Mouse (Mus musculus): ENCODE data around the gene Nectin1. TPM values are rescaled to one million over a fixed set of nuclear protein-coding genes. Genes with fewer than 3 reads are reported as not detected.
A peak's percentile ranks its signal among the peaks of the same experiment; 100 is the strongest.

Nectin1 gene
- polyA plus RNA-seq (2015; fragmentation: Nextera tagmentation; extraction: Ambion mirVana), result 1.6 and 1.7 TPM in 2 replicates

- peaks cover 34% of the 10 kb centered on the region for H3K27me3 ChIP-seq (ENCODE audit: control insufficient read depth, insufficient read depth, low read depth, low read length)
- no peaks in the 10 kb centered on the region for H3K9me3 ChIP-seq (replicated peaks; ENCODE audit: control insufficient read depth, low read length)
- H3K9ac ChIP-seq (ENCODE audit: low read depth, low read length), result peak within 1 kb of the TSS; percentile 64
- peak within 1 kb of the TSS; percentile 64 for H3K4me2 ChIP-seq (ENCODE audit: low read depth, low read length)
- ATAC-seq (ENCODE audit: low read depth), result peak; percentile 75
- no peaks in the 10 kb centered on the region; the same call in 1 of the 2 replicates for H3K4me1 ChIP-seq (ENCODE audit: control insufficient read depth, low read depth, low read length)
- peak within 1 kb of the TSS; percentile 65 for H3K4me3 ChIP-seq (ENCODE audit: low read depth, low read length)
- under 1% methylated on average over 51 of the region's 51 CpGs for WGBS (ENCODE audit: insufficient replicate concordance)
- peak within 1 kb of the TSS; percentile 76 for H3K27ac ChIP-seq (ENCODE audit: low read length)
- H3K36me3 ChIP-seq (ENCODE audit: control insufficient read depth, insufficient read depth), result no peaks in the 10 kb centered on the region
Measured at GRCm38 (mm10) chr9:43743647-43744137, at the start of gene Nectin1. TSS of gene Nectin1 (plus strand) at chr9:43743984.

GRCm38 (mm10) chr9:43698080-43698712 is 45.6 kb upstream of the Nectin1 start:
- Histone ChIP-seq H3K36me3 (ENCODE audit: control insufficient read depth, insufficient read depth) (no peaks in the 10 kb centered on the region), H3K4me1 (ENCODE audit: control insufficient read depth, low read depth, low read length) (no peaks in the 10 kb centered on the region), H3K27me3 (ENCODE audit: control insufficient read depth, insufficient read depth, low read depth, low read length) (no peaks in the 10 kb centered on the region), H3K4me3 (ENCODE audit: low read depth, low read length) (no peak overlapping the region), H3K9ac (ENCODE audit: low read depth, low read length) (no peak overlapping the region), H3K4me2 (ENCODE audit: low read depth, low read length) (no peak overlapping the region), H3K27ac (ENCODE audit: low read length) (no peak overlapping the region), H3K9me3 (replicated peaks; ENCODE audit: control insufficient read depth, low read length) (no peaks in the 10 kb centered on the region)
- 11% methylated on average over 8 of the region's 8 CpGs for WGBS (ENCODE audit: insufficient replicate concordance)
- ATAC-seq (ENCODE audit: low read depth), result no peak

- 68% methylated on average over 10 of the region's 10 CpGs for WGBS (ENCODE audit: insufficient replicate concordance)
- ATAC-seq (ENCODE audit: low read depth), result no peak
Measured at GRCm38 (mm10) chr9:43698841-43699240, 44.9 kb upstream of the Nectin1 start.

GRCm38 (mm10) chr9:43699417-43700225 is 44.2 kb upstream of the Nectin1 start:
- no peaks in the 10 kb centered on the region for H3K36me3 ChIP-seq (ENCODE audit: control insufficient read depth, insufficient read depth)
- H3K4me3 ChIP-seq (ENCODE audit: low read depth, low read length), result no peak overlapping the region
- H3K27me3 ChIP-seq (ENCODE audit: control insufficient read depth, insufficient read depth, low read depth, low read length), result no peaks in the 10 kb centered on the region
- no peaks in the 10 kb centered on the region for H3K9me3 ChIP-seq (replicated peaks; ENCODE audit: control insufficient read depth, low read length)
- no peak for ATAC-seq (ENCODE audit: low read depth)
- no peak overlapping the region for H3K4me2 ChIP-seq (ENCODE audit: low read depth, low read length)
- H3K27ac ChIP-seq (ENCODE audit: low read length), result no peak overlapping the region
- no peaks in the 10 kb centered on the region for H3K4me1 ChIP-seq (ENCODE audit: control insufficient read depth, low read depth, low read length)
- no peak overlapping the region for H3K9ac ChIP-seq (ENCODE audit: low read depth, low read length)
- WGBS (ENCODE audit: insufficient replicate concordance), result 55% methylated on average over 11 of the region's 11 CpGs

More at GRCm38 (mm10) chr9:43698841-43699240, 44.9 kb upstream of the Nectin1 start:
- H3K4me2 ChIP-seq (ENCODE audit: low read depth, low read length), result no peak overlapping the region
- H3K4me1 ChIP-seq (ENCODE audit: control insufficient read depth, low read depth, low read length), result no peaks in the 10 kb centered on the region
- no peak overlapping the region for H3K9ac ChIP-seq (ENCODE audit: low read depth, low read length)
- no peaks in the 10 kb centered on the region for H3K9me3 ChIP-seq (replicated peaks; ENCODE audit: control insufficient read depth, low read length)
- H3K36me3 ChIP-seq (ENCODE audit: control insufficient read depth, insufficient read depth), result no peaks in the 10 kb centered on the region
- H3K4me3 ChIP-seq (ENCODE audit: low read depth, low read length), result no peak overlapping the region
- H3K27me3 ChIP-seq (ENCODE audit: control insufficient read depth, insufficient read depth, low read depth, low read length), result no peaks in the 10 kb centered on the region
- H3K27ac ChIP-seq (ENCODE audit: low read length), result no peak overlapping the region

- H3K9ac ChIP-seq (ENCODE audit: low read depth, low read length), result no peak overlapping the region
Measured at GRCm38 (mm10) chr9:43700226-43700579, 43.6 kb upstream of the Nectin1 start.

GRCm38 (mm10) chr9:43701748-43702147 is 42.0 kb upstream of the Nectin1 start:
- no peaks in the 10 kb centered on the region for H3K36me3 ChIP-seq (ENCODE audit: control insufficient read depth, insufficient read depth)
- H3K9ac ChIP-seq (ENCODE audit: low read depth, low read length), result no peak overlapping the region
- no peak overlapping the region for H3K4me3 ChIP-seq (ENCODE audit: low read depth, low read length)
- no peak for ATAC-seq (ENCODE audit: low read depth)
- no peaks in the 10 kb centered on the region for H3K9me3 ChIP-seq (replicated peaks; ENCODE audit: control insufficient read depth, low read length)
- H3K27ac ChIP-seq (ENCODE audit: low read length), result no peak overlapping the region
- no peaks in the 10 kb centered on the region for H3K4me1 ChIP-seq (ENCODE audit: control insufficient read depth, low read depth, low read length)
- H3K4me2 ChIP-seq (ENCODE audit: low read depth, low read length), result no peak overlapping the region
- H3K27me3 ChIP-seq (ENCODE audit: control insufficient read depth, insufficient read depth, low read depth, low read length), result no peaks in the 10 kb centered on the region

More at GRCm38 (mm10) chr9:43700226-43700579, 43.6 kb upstream of the Nectin1 start:
- Histone ChIP-seq H3K4me1 (ENCODE audit: control insufficient read depth, low read depth, low read length) (no peaks in the 10 kb centered on the region), H3K4me3 (ENCODE audit: low read depth, low read length) (no peak overlapping the region), H3K27me3 (ENCODE audit: control insufficient read depth, insufficient read depth, low read depth, low read length) (no peaks in the 10 kb centered on the region), H3K36me3 (ENCODE audit: control insufficient read depth, insufficient read depth) (no peaks in the 10 kb centered on the region), H3K9me3 (replicated peaks; ENCODE audit: control insufficient read depth, low read length) (no peaks in the 10 kb centered on the region), H3K4me2 (ENCODE audit: low read depth, low read length) (no peak overlapping the region), H3K27ac (ENCODE audit: low read length) (no peak overlapping the region)
- 55% methylated on average over 3 of the region's 3 CpGs for WGBS (ENCODE audit: insufficient replicate concordance)
- ATAC-seq (ENCODE audit: low read depth), result no peak

- 38% methylated on average over 4 of the region's 4 CpGs for WGBS (ENCODE audit: insufficient replicate concordance)
- H3K4me3 ChIP-seq (ENCODE audit: low read depth, low read length), result no peak overlapping the region
- no peaks in the 10 kb centered on the region for H3K36me3 ChIP-seq (ENCODE audit: control insufficient read depth, insufficient read depth)
- no peak overlapping the region for H3K4me2 ChIP-seq (ENCODE audit: low read depth, low read length)
- ATAC-seq (ENCODE audit: low read depth), result no peak
- H3K9ac ChIP-seq (ENCODE audit: low read depth, low read length), result no peak overlapping the region
- no peaks in the 10 kb centered on the region for H3K9me3 ChIP-seq (replicated peaks; ENCODE audit: control insufficient read depth, low read length)
- H3K4me1 ChIP-seq (ENCODE audit: control insufficient read depth, low read depth, low read length), result no peaks in the 10 kb centered on the region
- H3K27me3 ChIP-seq (ENCODE audit: control insufficient read depth, insufficient read depth, low read depth, low read length), result no peaks in the 10 kb centered on the region
- no peak overlapping the region for H3K27ac ChIP-seq (ENCODE audit: low read length)
Measured at GRCm38 (mm10) chr9:43707571-43707970, 36.2 kb upstream of the Nectin1 start.

- H3K27ac ChIP-seq (ENCODE audit: low read length), result no peak overlapping the region
- no peak for ATAC-seq (ENCODE audit: low read depth)
- no peak overlapping the region for H3K9ac ChIP-seq (ENCODE audit: low read depth, low read length)
- no peaks in the 10 kb centered on the region for H3K4me1 ChIP-seq (ENCODE audit: control insufficient read depth, low read depth, low read length)
- WGBS (ENCODE audit: insufficient replicate concordance), result 68% methylated on average over 2 of the region's 2 CpGs
- H3K4me2 ChIP-seq (ENCODE audit: low read depth, low read length), result no peak overlapping the region
- H3K4me3 ChIP-seq (ENCODE audit: low read depth, low read length), result no peak overlapping the region
- H3K27me3 ChIP-seq (ENCODE audit: control insufficient read depth, insufficient read depth, low read depth, low read length), result no peaks in the 10 kb centered on the region
- no peaks in the 10 kb centered on the region for H3K36me3 ChIP-seq (ENCODE audit: control insufficient read depth, insufficient read depth)
- no peaks in the 10 kb centered on the region for H3K9me3 ChIP-seq (replicated peaks; ENCODE audit: control insufficient read depth, low read length)
Measured at GRCm38 (mm10) chr9:43708715-43709114, 35.1 kb upstream of the Nectin1 start.

- Histone ChIP-seq H3K9ac (ENCODE audit: low read depth, low read length) (no peak overlapping the region), H3K27me3 (ENCODE audit: control insufficient read depth, insufficient read depth, low read depth, low read length) (no peaks in the 10 kb centered on the region), H3K4me3 (ENCODE audit: low read depth, low read length) (no peak overlapping the region), H3K36me3 (ENCODE audit: control insufficient read depth, insufficient read depth) (no peaks in the 10 kb centered on the region), H3K4me1 (ENCODE audit: control insufficient read depth, low read depth, low read length) (no peaks in the 10 kb centered on the region), H3K9me3 (replicated peaks; ENCODE audit: control insufficient read depth, low read length) (no peaks in the 10 kb centered on the region), H3K27ac (ENCODE audit: low read length) (no peak overlapping the region), H3K4me2 (ENCODE audit: low read depth, low read length) (no peak overlapping the region)
- ATAC-seq (ENCODE audit: low read depth), result no peak
- WGBS (ENCODE audit: insufficient replicate concordance), result 40% methylated on average over 3 of the region's 3 CpGs
Measured at GRCm38 (mm10) chr9:43713432-43713831, 30.4 kb upstream of the Nectin1 start.
